Mouse (Mus musculus) midbrain, embryonic 14.5 days (tissue): Measurements from ENCODE around the gene Galnt11. TPM values are rescaled to one million over a fixed set of nuclear protein-coding genes. Genes with fewer than 3 reads are reported as not detected.
A peak's percentile ranks its signal among the peaks of the same experiment; 100 is the strongest.
"Not testable (repeated sequence)": the region's sequence is repeated elsewhere in the genome, so short reads cannot be mapped to it uniquely, and the experiment has no call there.

ENCODE experiments used
- ATAC-seq: fragments of 200-750 bp; cut with Nextera tagmentation; 2 replicates; pipeline ENCODE4 v1.8.0; 2017; ENCODE audit warnings: moderate number of reproducible peaks, moderate library complexity; ENCODE audit not compliant: low FRiP score, low TSS enrichment
- DNase-seq: peaks from one replicate; pipeline ENCODE4 v3.0.0-alpha.2; 2015
- H3K27ac ChIP-seq: fragments of 300-500 bp; sonication (generic); replicated peaks from 2 replicates; pipeline ENCODE4 v1.5.1; 2014; ENCODE audit warnings: mild to moderate bottlenecking, low read depth, low read length, moderate library complexity
- H3K27me3 ChIP-seq: fragments of 300-500 bp; sonication (generic); 2 replicates; pipeline ENCODE4 v1.6.1; 2014; ENCODE audit warnings: low read length, control low read depth, mixed read lengths; ENCODE audit not compliant: control insufficient read depth, insufficient read depth
- H3K36me3 ChIP-seq: fragments of 300-500 bp; sonication (generic); 2 replicates; pipeline ENCODE4 v1.6.1; 2014; ENCODE audit warnings: low read length, control low read depth; ENCODE audit not compliant: control insufficient read depth, insufficient read depth
- H3K4me1 ChIP-seq: fragments of 300-500 bp; sonication (generic); 2 replicates; pipeline ENCODE4 v1.6.1; 2014; ENCODE audit warnings: mild to moderate bottlenecking, antibody characterized with exemption, low read length, control low read depth; ENCODE audit not compliant: control insufficient read depth, insufficient read depth
- H3K4me2 ChIP-seq: fragments of 300-500 bp; sonication (generic); 2 replicates; pipeline ENCODE4 v1.6.1; 2014; ENCODE audit warnings: mild to moderate bottlenecking, low read length, moderate library complexity
- H3K4me3 ChIP-seq: fragments of 300-500 bp; sonication (generic); replicated peaks from 2 replicates; pipeline ENCODE4 v1.5.1; 2014; ENCODE audit warnings: low read depth, low read length
- H3K9ac ChIP-seq: fragments of 300-500 bp; sonication (generic); replicated peaks from 2 replicates; pipeline ENCODE4 v1.6.1; 2014; ENCODE audit warnings: mild to moderate bottlenecking, low read length, moderate library complexity
- H3K9me3 ChIP-seq: fragments of 300-500 bp; sonication (generic); 2 replicates; pipeline ENCODE4 v1.6.1; 2016; ENCODE audit warnings: low read length, control low read depth, mixed read lengths; ENCODE audit not compliant: control insufficient read depth
- WGBS: fragments of 180-500 bp; shearing (Covaris S2); extraction: QIAGEN DNeasy Blood & Tissue Kit; methylation state at CpG from one replicate; pipeline ENCODE4 v1.1.7; 2014; 5-methylcytosine and 5-hydroxymethylcytosine counted together
- polyA plus RNA-seq: library from polyadenylated mRNA; unstranded; fragments of >200 nt; fragmentation: Nextera tagmentation; extraction: Ambion mirVana; gene quantifications from 2 replicates; pipeline ENCODE4 v1.2.1, GENCODE M21; 2014

The Galnt11 gene
- polyA plus RNA-seq, 1 experiment from 2014 or later, result 50.0 TPM

DNA sequence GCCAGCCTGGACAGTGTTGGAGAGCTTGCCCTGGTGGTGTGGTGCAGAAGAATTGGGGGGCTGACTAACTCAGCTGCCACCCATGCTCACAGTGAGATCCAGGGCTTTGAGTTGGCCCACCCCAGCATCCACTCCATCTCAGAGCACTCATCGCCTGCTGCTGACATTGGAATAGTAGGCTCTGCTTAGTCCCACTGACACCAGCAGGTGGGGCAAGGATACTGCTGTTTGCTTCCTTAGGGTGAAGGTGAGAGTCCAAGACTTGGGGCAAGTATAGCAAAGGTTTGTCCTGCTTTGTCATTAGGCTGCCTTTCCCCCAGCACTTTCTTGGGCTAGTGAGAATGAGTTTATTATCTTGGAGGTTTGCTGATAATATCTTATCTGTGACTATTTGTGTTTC, 32.9 kb upstream of the Galnt11 start:
- 39% methylated on average over 1 of the region's 1 CpGs for WGBS
- ATAC-seq (no peak), DNase-seq (peak; percentile 19)
- Histone ChIP-seq H3K9ac (no peak overlapping the region), H3K9me3 (no peaks in the 10 kb centered on the region), H3K4me2 (no peak overlapping the region), H3K27ac (no peak overlapping the region), H3K27me3 (no peaks in the 10 kb centered on the region), H3K36me3 (no peaks in the 10 kb centered on the region), H3K4me1 (no peaks in the 10 kb centered on the region), H3K4me3 (no peak overlapping the region)

DNA sequence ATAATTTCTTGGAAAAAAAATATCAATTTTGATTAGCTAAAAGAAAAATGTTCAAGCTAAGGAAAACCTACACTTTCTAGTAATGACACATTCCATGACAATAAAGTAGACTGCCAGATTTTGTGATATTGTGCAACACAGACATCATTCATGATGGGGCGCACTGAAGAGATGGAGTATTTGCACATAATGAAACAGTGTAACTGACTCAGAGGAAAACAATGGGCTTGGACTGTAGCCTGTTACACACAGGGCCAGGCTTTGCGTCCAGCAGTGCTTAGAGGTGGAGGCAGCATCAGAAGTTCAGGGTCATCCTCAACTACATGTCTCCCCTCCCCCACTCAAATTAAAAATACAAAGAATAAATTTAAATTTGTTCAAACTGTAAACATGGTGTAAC, 31.2 kb upstream of the Galnt11 start:
- Histone ChIP-seq H3K4me1 (no peaks in the 10 kb centered on the region), H3K27ac (no peak overlapping the region), H3K9ac (no peak overlapping the region), H3K36me3 (no peaks in the 10 kb centered on the region), H3K4me3 (no peak overlapping the region), H3K4me2 (no peak overlapping the region), H3K9me3 (no peaks in the 10 kb centered on the region), H3K27me3 (no peaks in the 10 kb centered on the region)
- WGBS, result 82% methylated on average over 2 of the region's 2 CpGs
- ATAC-seq (no peak), DNase-seq (no peak)

DNA sequence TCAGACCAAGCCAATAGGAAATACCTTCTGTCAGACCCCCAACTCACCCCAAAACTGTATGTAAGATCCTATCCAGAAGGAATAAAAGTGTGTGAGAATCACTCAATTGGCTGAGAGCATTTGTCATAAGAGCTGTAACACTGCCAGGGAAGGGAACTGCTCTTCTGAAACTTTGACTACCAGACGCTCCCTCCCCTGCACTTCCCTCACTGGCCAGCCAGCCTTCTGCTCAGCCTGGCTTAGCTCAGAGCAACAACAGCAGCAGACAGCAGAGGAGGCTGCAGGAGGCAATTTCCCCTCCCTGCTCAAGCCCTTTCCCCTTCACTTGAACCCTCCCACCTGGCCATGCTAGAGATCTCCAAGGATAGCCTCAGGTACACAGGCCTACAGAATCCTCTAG, 9.8 kb upstream of the Galnt11 start:
- H3K27ac ChIP-seq, result no peak overlapping the region
- no peaks in the 10 kb centered on the region for H3K9me3 ChIP-seq
- H3K9ac ChIP-seq, result no peak overlapping the region
- ATAC-seq (no peak), DNase-seq (no peak)
- no peaks in the 10 kb centered on the region for H3K36me3 ChIP-seq
- H3K4me3 ChIP-seq, result no peak overlapping the region
- no peak overlapping the region for H3K4me2 ChIP-seq
- 68% methylated on average over 1 of the region's 1 CpGs for WGBS
- no peaks in the 10 kb centered on the region for H3K4me1 ChIP-seq
- no peaks in the 10 kb centered on the region for H3K27me3 ChIP-seq

GRCm38 (mm10) chr5:25213216-25213615, 8.5 kb upstream of the Galnt11 start:
- not testable (repeated sequence) for H3K27ac ChIP-seq, H3K4me3 ChIP-seq, H3K4me1 ChIP-seq, ATAC-seq, H3K4me2 ChIP-seq, H3K9ac ChIP-seq, H3K36me3 ChIP-seq, H3K27me3 ChIP-seq, H3K9me3 ChIP-seq, DNase-seq

DNA sequence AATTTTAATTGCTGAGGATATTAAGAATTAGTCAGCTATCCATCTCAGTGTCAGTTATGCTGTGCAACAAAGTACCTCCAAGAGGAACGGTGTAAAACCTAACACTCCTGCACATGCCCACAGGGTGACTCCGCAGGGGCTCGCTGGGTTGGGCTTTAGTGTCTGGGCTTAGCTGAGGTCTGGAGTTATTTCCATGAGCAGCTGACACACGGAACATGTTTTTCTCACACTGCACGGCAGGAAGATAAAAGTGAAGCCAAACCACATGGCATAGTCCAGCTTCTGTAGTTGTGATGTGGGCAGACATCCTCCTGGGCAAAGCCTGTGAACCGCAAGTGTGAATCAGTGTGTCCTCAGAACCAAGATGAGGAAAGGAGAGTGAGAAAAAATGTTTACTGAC, 6.7 kb upstream of the Galnt11 start:
- DNase-seq (no peak), ATAC-seq (no peak)
- 88% methylated on average over 6 of the region's 6 CpGs for WGBS

DNA sequence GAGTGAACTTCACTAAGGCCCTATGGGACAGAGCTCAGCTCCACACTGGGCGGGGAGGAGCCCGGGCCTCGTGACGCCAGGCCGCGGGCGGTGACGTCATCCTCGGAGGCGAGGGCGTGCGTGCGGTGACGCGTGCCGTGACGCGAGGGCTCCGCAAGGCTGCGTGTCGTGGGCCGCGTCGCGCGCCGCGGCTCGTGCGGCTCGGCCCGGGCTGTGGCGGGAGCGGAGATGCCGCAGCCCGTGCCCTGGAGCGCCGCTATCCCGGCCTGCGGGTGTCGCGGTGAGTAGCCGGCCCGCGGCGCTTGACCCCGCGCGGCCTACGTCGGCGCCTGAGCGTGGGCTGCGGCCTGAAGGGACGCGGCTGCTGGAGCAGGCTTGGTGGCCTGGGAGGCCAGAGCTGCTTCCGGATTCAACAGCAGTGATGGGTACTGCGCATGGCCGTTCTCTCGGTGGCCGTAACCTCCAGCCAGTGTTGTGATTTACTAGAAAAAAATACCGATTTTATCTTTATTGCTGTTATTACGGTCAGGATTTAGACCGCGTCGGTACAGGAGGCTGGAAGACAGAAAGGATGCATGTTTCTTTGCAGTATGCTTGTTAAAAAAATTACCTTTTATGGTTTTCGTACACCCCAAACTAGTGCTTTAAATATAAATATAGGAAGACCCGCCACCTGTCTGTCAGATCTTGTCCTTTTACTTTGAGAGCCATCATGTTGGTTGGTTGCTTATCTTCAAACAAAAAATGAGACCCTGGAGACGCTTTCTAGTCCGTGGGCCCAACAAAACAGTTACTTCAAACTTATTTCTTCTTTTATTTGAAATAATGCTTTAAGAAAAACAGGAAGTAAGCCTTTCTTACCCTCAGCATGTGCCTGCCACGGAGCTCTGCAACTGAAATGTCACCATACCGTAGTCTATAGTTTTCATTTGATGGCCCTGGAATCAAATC, 1.3 kb downstream of the Galnt11 start, which contains the start of gene E130116L18Rik:
TSS of gene E130116L18Rik (minus strand) at position 402 of the 951 bp plus-strand sequence.
- Histone ChIP-seq H3K27ac (peak within 1 kb of the TSS; percentile 93), H3K9me3 (no peaks in the 10 kb centered on the region), H3K36me3 (no peaks in the 10 kb centered on the region), H3K27me3 (no peaks in the 10 kb centered on the region), H3K4me2 (peak within 1 kb of the TSS; percentile 66), H3K9ac (peak within 1 kb of the TSS; percentile 84), H3K4me1 (peaks cover 15% of the 10 kb centered on the region), H3K4me3 (peak within 1 kb of the TSS; percentile 67)
- peak; percentile 95 for DNase-seq
- ATAC-seq, result peak; percentile 97
- 4% methylated on average over 72 of the region's 72 CpGs for WGBS

More for the DNA sequence above, 6.7 kb upstream of the Galnt11 start:
- no peak overlapping the region for H3K9ac ChIP-seq
- no peaks in the 10 kb centered on the region for H3K27me3 ChIP-seq
- H3K36me3 ChIP-seq, result no peaks in the 10 kb centered on the region
- no peak overlapping the region for H3K27ac ChIP-seq
- H3K4me2 ChIP-seq, result no peak overlapping the region
- no peaks in the 10 kb centered on the region for H3K4me1 ChIP-seq
- no peaks in the 10 kb centered on the region for H3K9me3 ChIP-seq
- no peak overlapping the region for H3K4me3 ChIP-seq

GRCm38 (mm10) chr5:25224377-25224776, 2.7 kb downstream of the Galnt11 start:
- 98% methylated on average over 1 of the region's 1 CpGs for WGBS
- not testable (repeated sequence) for ATAC-seq

GRCm38 (mm10) chr5:25243101-25243500, 21.4 kb downstream of the Galnt11 start:
- 94% methylated on average over 6 of the region's 6 CpGs for WGBS

More at GRCm38 (mm10) chr5:25224377-25224776, 2.7 kb downstream of the Galnt11 start:
- DNase-seq, H3K9me3 ChIP-seq, H3K27me3 ChIP-seq, H3K4me3 ChIP-seq, H3K36me3 ChIP-seq, H3K27ac ChIP-seq, H3K9ac ChIP-seq: not testable (repeated sequence)
- Histone ChIP-seq H3K4me2 (peak overlapping the region; percentile 66; the same call in 1 of the 2 replicates), H3K4me1 (peaks cover 15% of the 10 kb centered on the region)

More at GRCm38 (mm10) chr5:25243101-25243500, 21.4 kb downstream of the Galnt11 start:
- Histone ChIP-seq H3K9me3 (no peaks in the 10 kb centered on the region), H3K27me3 (no peaks in the 10 kb centered on the region), H3K9ac (no peak overlapping the region), H3K4me2 (no peak overlapping the region), H3K4me1 (no peaks in the 10 kb centered on the region), H3K4me3 (no peak overlapping the region), H3K27ac (no peak overlapping the region), H3K36me3 (peaks cover 11% of the 10 kb centered on the region; the same call in 1 of the 2 replicates)
- ATAC-seq (no peak), DNase-seq (no peak)
